Mouse (Mus musculus): ENCODE results near the gene Ttc21a. TPM values are rescaled to one million over a fixed set of nuclear protein-coding genes. Genes with fewer than 3 reads are reported as not detected.

Gene Ttc21a
- total RNA-seq (2021): not detected
- long read RNA-seq, experiment 1: 0 reads
- long read RNA-seq, experiment 2: 0 reads

DNA sequence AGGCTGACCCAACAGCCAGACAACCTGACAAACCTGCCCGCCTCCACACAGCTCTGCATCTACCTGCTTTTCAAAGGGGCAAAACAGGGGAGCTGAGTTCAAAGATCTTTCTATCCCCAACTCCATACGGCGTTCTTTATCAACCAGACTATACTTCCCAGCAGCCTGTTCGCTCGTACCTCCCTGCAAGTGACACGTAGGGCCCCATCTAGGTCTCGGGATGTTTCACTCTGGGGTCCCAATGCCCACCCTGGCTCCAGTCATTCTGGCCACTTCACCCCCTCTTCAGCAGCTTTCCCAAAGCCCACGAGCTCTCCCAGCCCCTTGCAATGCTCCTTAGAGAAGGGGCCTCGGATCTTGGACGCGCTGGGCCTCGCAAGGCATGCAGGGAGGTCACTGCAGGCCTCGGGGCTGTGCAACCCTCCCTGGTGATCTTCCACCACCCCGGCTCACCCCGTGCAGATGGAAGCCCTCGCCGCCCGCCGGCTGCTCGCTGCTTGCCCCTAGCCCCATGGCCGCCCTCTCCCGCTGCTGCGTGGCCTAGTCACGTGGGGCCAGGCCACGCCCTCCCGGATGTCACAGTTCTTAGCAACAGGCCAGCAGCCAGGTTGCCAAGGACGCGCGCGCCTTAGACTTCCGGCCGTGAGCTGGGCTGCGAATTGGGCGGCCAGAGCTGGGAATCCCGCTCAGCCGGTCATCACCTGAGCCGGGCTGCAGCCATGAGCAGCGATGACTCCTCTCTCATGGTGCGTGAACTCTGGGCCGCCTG, at the start of gene Ttc21a, which contains the start of gene Gorasp1:
TSS of gene Ttc21a (plus strand) at position 602 of the 769 bp plus-strand sequence.
TSS of gene Gorasp1 (minus strand) at position 561 of the 769 bp plus-strand sequence.
- intact Hi-C loops (cut with DNase I): no loop called here

GRCm38 (mm10) chr9:119888843-119889246, 48.6 kb upstream of the Ttc21a start:
- DNase-seq: no peak
- intact Hi-C loops (cut with DNase I): no loop called here

More for the DNA sequence above, at the start of gene Ttc21a, which contains the start of gene Gorasp1:
- DNase-seq: peak; percentile 95

GRCm38 (mm10) chr9:119889446-119889845, 48.0 kb upstream of the Ttc21a start:
- intact Hi-C loops (cut with DNase I): no loop called here

DNA sequence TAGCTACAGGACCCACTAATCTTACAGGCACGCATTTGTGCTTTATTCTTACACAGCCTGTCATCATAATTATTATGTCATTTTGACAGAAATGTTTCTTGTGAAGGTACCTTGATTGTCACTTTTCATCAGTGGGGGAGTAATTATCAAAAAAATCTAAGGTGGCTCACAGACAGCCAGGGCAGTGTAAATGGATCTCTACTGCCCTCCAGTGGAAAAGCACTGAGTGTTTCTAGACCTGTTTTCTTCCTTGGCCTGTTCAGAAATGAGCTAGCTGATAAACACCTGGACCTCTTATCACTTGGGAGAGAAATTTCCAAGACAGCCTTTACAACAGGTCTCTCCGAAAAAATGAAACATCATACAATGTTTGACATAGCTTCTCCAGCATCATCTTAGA, 46.7 kb upstream of the Ttc21a start:
- no peak for DNase-seq
- intact Hi-C loops (cut with DNase I): no loop called here

More at GRCm38 (mm10) chr9:119889446-119889845, 48.0 kb upstream of the Ttc21a start:
- DNase-seq: no peak

DNA sequence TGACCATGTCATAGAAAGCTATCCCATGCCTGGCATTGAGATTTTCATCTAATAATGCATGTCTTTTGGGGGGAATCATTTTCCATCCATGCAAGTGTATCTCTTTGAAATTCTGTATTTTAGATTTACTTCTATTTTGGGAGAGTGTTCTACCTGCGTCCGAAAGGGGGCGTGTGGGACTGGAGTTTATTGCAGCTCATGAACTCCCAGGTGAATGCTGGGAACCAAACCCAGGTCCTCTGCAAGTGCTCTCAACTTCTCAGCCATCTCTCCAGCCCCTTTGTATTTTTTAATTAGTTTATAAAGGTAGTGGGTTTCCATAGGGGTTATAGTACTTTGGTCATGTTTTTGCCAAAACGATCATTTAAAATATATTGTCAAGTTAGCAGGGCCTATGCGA, 43.5 kb upstream of the Ttc21a start:
- intact Hi-C loops (cut with DNase I): no loop called here
- no peak for DNase-seq

GRCm38 (mm10) chr9:119894339-119895009, 42.9 kb upstream of the Ttc21a start, which contains the start of gene Wdr48:
TSS of gene Wdr48 (plus strand) at chr9:119894878.
- intact Hi-C loops (cut with DNase I): no loop called here
- DNase-seq: peak; percentile 93 to 96

- peak; percentile 14 to 20 for DNase-seq
- intact Hi-C loops (cut with DNase I): no loop called here
Observed at GRCm38 (mm10) chr9:119895040-119895721, 42.2 kb upstream of the Ttc21a start.

GRCm38 (mm10) chr9:119899446-119899845, 38.0 kb upstream of the Ttc21a start:
- no peak for DNase-seq
- intact Hi-C loops (cut with DNase I): no loop called here

DNA sequence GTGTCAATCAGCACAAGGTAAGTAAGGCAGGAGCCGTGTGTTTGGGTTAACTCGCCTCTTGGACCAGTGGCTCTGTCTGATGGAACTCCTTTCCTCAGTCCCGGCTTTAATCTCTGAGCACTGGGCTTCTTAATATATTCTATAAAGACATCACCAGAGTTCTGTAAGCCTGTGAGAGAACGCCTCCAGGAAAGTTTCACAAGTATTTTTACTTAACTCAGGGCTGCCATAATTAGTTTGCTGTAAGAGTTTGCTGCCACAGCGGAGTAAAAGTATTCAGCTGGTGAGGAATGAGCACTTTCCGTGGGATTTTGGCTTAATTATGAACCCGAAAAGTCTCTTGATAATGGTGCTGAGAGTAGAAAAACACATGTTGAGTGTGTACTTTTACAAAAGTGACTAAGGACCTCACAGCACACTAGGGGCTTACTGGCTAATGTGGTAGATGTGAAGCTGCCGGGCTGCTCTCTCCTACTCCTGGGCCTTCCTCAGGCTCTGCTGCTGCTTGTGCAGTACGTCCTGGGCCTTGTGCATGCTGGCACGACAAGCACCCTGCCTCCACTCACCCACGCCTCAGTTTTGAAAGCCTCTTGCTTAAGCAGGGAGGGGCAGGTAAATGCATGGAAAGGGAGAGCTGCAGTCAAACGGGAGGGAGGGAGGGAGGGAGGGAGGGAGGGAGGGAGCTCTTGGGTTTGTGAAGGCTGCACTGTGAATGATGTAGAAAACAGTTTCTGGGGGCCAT, 34.8 kb upstream of the Ttc21a start:
- intact Hi-C loops (cut with DNase I): no loop called here
- no peak for DNase-seq

DNA sequence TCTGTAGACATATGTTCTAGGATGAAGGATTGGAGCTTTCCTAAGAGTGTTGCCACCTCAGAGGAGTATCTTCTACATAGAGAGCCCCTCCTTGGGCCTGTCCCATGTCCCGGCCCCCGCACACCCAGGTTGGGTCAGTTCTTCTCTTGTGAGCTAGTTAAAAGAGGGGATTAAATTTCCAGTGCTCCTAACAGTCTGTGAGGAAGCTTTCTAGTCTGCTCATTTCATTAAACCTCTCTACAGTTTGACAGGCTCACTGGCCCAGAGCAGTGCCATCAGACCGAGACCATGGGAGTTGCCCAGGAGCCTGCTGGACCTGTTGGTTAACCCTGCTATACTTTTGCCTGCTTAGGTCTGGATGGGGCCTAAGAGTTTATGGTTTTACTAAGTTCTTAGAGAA, 28.7 kb upstream of the Ttc21a start:
- intact Hi-C loops (cut with DNase I): no loop called here
- DNase-seq: no peak

- intact Hi-C loops (cut with DNase I): no loop called here
- DNase-seq: no peak
Observed at GRCm38 (mm10) chr9:119909931-119910330, 27.5 kb upstream of the Ttc21a start.

- DNase-seq: no peak
- intact Hi-C loops (cut with DNase I): no loop called here
Observed at GRCm38 (mm10) chr9:119913087-119913838, 24.1 kb upstream of the Ttc21a start.

DNA sequence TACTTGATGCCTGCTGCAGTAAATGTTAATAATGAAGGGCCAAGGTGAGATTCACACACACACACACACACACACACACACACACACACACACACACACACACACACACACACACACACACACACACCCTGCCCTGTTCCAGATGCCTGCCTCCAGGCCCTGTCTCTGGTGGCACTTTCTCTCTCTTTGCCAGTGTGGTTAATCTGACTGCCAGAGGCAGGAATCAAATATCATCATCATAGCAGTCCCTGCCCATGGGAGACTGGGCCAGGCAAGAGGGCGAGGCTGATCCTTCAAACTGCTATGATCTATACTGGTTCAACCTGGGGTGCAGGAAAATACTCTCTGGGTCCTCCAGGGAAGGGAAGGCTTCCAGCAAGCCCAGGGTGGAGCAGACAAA, 17.5 kb upstream of the Ttc21a start:
- DNase-seq: no peak
- intact Hi-C loops (cut with DNase I): no loop called here

GRCm38 (mm10) chr9:119923462-119923861, 13.9 kb upstream of the Ttc21a start:
- no peak for DNase-seq
- intact Hi-C loops (cut with DNase I): no loop called here

DNA sequence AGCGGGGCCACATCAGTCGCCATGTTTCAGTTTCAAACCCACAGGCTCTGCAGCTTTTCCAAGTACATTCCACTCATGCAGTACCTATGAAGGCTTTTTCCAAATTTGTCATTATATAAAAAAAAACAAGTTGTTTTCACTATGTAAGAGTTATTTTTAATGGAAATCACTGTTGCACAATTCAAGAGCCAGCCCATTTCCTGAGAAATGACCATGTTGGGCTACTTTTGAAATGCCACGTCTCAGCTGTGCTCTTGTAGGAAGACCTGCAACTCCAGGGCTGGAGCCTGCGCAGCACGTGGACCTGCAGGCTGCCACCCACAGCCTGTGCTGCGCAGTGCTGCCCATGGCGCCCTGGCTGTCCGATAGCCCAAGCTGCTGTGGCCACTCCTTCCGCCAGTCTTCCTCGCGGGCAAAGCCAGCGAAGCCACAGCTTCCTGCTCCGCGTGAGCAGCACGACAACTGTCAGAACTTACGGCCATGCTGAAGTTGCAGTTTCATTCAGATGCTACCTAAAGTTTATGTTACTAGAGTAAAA, 12.2 kb upstream of the Ttc21a start:
- DNase-seq: no peak
- intact Hi-C loops (cut with DNase I): no loop called here

DNA sequence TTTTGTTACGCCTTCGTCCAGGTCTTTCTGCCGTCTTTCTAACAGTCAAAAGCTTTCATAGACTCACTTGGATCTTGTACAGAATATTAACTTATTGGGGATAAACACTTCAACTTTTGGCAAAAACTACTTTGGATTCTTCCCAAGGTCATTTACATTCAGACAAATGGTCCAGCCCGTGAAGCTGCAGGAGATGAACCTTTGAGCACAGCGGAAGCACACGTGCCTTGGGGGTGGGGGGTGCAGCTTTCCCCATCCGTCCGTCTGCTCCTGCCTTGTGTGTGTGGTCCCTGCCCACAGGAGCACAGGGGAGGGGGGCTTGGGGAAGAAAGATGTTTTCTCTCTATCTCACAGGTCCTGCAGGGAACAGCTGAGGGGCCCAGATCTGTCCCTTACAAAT, 11.7 kb upstream of the Ttc21a start:
- intact Hi-C loops (cut with DNase I): no loop called here
- no peak for DNase-seq

- DNase-seq: no peak
- intact Hi-C loops (cut with DNase I): no loop called here
Observed at GRCm38 (mm10) chr9:119926497-119926896, 10.9 kb upstream of the Ttc21a start.

- intact Hi-C loops (cut with DNase I): no loop called here
- no peak for DNase-seq
Observed at GRCm38 (mm10) chr9:119932358-119932757, 5.0 kb upstream of the Ttc21a start.

DNA sequence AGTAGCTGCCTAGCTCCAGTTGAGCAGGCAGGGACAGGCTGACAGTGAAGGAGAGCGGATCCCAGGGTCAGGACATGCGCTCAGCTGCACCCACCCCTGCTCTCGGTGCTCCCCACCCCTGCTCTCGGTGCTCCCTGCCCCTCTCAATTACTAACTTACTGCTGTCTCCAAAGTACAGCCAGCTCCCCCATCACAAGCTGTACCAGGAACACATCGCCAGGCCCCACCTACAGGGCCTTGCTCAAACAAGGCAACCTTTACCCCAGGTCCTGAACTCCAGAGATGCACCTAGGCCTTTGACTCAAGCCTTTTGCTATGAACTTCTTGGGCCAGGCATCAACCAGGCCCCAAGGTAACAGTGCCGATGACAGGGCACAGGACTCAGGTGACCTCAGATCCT, 3.7 kb upstream of the Ttc21a start:
- intact Hi-C loops (cut with DNase I): no loop called here
- no peak for DNase-seq
